Mouse (Mus musculus): Measurements from ENCODE around the gene Sp6.

DNA sequence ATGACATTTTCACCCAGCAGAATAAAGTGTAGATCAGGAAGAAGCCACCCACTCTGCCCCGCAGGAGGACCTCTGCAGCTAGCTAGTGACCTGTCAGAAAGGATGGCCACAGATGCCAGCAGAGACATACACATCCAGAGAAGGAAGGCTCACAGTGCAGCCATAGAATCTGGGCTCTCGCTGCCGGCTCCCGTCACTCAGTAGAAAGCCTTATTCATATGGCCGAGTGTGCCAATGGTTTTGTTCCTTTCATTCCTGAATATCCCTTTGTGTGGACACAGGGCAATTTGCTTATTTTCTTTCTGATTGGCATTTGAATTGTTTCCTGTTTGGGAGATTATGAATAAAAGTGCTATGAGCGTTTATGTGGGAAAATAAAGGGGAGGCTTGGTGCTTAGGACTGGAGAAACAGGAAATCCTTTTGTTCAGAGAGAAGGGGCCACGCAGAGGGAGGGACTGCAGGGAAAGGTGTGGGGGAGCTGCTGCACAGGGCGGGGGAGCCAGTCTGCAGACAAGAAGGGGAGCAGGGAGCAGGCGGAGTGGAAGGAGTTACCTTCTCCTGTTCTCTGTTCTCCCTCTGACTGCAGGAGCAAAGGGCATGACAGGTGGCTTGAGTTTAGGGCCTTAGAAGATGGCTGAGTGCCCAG is 50.2 kb downstream of the Sp6 start:
- no peak for TF ChIP-seq CTCF (conservative IDR thresholded peaks at IDR 0.05; ENCODE audit: insufficient read depth, insufficient read length, low read depth, low read length)
- TF ChIP-seq POLR2A (IDR thresholded peaks at IDR 0.05; ENCODE audit: low read depth, low read length), result no peak

Measured in kidney, adult 2 months (tissue).